Mouse (Mus musculus): ENCODE measurements around the gene Acsl4. TPM values are rescaled to one million over a fixed set of nuclear protein-coding genes. Genes with fewer than 3 reads are reported as not detected.

The Acsl4 gene
- total RNA-seq (2014; fragmentation: Nextera tagmentation): 176 and 184 TPM in 2 replicates
- 96.7 and 110 TPM in 2 replicates for total RNA-seq (2017)
- polyA plus RNA-seq (2012): 4.2 and 6.1 TPM in 2 replicates

DNA sequence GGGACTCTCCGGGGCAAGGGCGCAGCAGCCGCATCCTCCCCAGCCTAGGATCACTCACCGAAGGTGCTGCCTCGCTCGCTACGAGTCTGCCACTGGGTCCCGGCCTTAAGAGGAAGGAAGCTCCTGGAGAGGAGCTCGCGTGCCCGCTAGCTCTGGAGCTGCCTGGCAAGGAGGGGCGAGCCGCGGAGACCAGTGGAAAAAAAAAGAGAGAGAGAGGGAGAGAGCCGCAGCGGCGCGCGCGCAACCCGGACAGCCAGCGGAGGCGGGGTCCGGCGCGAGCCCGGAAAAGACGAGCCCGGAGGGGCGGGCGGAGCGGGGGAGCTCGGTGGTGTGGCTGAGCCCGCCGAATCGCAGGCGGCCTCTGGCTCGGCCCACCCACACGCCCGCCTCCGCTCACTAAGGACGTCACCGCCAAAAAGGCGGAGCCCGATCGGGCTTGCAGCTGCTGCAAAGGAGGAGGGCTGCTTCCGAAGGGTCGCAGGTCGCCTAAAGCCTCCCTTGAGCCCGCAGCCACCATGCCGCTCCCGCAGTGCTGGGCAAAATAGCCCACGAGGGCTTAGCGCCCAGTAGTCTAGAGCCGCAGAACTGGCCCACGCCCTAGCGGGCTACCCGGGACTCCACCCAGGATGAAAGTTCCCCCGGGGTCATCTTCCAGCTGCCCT, at the start of gene Acsl4:
Gene Acsl4, minus strand, starts transcription at position 289 of the 662 bp plus-strand sequence.
- ATAC-seq (ENCODE audit: extremely low read depth, insufficient number of reproducible peaks, low FRiP score, poor library complexity, severe bottlenecking) (peak; percentile 69), DNase-seq (ENCODE audit: low spot score) (peak; percentile 64)
- TF ChIP-seq POLR2AphosphoS5 (IDR thresholded peaks at IDR 0.05; ENCODE audit: insufficient replicate concordance, low read depth, low read length): no peak
- no peak for TF ChIP-seq CTCF (IDR thresholded peaks at IDR 0.05; ENCODE audit: low read depth, low read length)
- TF ChIP-seq GATA1 (IDR thresholded peaks at IDR 0.05; ENCODE audit: borderline replicate concordance, low read length): no peak
- no peak for TF ChIP-seq GATA2 (IDR thresholded peaks at IDR 0.05; ENCODE audit: borderline replicate concordance, low read depth, low read length)
- no peak for TF ChIP-seq TAL1 (conservative IDR thresholded peaks at IDR 0.05; ENCODE audit: low read depth, low read length)

DNA sequence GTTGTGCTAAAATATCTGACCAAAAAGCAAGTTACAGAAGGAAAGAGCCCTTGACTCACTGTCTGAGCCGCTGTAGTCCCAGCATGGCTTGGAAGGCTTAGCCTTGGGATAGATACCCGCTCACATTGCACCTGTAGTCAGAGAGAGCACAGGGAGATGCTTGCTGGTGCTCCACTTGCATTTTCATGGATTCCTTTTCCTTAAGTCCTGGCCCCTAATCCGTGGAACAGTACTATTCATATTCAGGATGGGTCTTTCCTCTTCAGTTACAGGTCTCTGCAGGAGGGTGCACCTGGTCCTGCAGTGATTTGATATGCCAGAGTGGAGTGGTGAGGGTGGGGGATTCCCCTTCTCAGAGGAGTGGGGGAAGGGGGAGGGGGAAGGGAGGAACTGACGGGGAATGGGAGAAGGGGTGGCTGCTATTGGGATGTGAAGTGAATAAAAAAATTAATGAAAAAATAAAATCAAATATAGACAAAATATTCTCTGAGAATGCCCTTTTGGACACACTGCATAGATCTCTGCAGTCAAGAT, 47.7 kb upstream of the Acsl4 start:
- ATAC-seq (ENCODE audit: extremely low read depth, insufficient number of reproducible peaks, low FRiP score, poor library complexity, severe bottlenecking): no peak
- Histone ChIP-seq H3K27me3 (ENCODE audit: insufficient read depth, low read length) (no peaks in the 10 kb centered on the region), H3K4me3 (ENCODE audit: low read depth, low read length) (no peak overlapping the region), H3K36me3 (replicated peaks) (no peaks in the 10 kb centered on the region), H3K4me1 (ENCODE audit: insufficient read depth, low read depth, low read length) (no peaks in the 10 kb centered on the region), H3K9me3 (replicated peaks) (no peaks in the 10 kb centered on the region)
- TF ChIP-seq CTCF (IDR thresholded peaks at IDR 0.05; ENCODE audit: low read depth, low read length): no peak
- TF ChIP-seq POLR2AphosphoS5 (IDR thresholded peaks at IDR 0.05; ENCODE audit: insufficient replicate concordance, low read depth, low read length): no peak
- TF ChIP-seq GATA2 (IDR thresholded peaks at IDR 0.05; ENCODE audit: borderline replicate concordance, low read depth, low read length): no peak
- no peak for TF ChIP-seq GATA1 (IDR thresholded peaks at IDR 0.05; ENCODE audit: borderline replicate concordance, low read length)
- TF ChIP-seq TAL1 (conservative IDR thresholded peaks at IDR 0.05; ENCODE audit: low read depth, low read length): no peak
- DNase-seq (ENCODE audit: low spot score): no peak

More for the DNA sequence above, at the start of gene Acsl4:
- H3K27me3 ChIP-seq (ENCODE audit: insufficient read depth, low read length): no peaks in the 10 kb centered on the region
- peak within 1 kb of the TSS; percentile 77 for H3K4me3 ChIP-seq (ENCODE audit: low read depth, low read length)
- peaks cover 18% of the 10 kb centered on the region for H3K4me1 ChIP-seq (ENCODE audit: insufficient read depth, low read depth, low read length)
- H3K36me3 ChIP-seq (replicated peaks): peaks cover 5% of the 10 kb centered on the region
- no peaks in the 10 kb centered on the region for H3K9me3 ChIP-seq (replicated peaks)

DNA sequence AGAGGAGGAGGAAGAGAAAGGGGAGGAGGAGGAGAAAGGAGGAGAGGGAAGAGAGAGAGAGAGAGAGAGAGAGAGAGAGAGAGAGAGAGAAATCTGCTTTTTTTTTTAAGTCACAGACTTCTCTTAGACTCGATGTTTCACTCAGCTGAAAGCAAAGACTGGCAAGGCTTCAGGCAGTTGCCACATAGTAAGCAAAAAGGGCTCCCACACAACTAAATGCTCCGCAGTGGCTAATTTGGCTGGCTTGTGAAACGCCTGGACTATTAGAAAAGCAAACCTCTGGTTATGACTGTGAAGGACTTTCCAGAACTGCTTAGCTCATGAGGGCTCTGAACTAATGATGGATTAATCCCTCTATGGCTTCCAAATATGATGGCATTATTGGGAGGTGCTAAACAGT, 42.5 kb upstream of the Acsl4 start:
- ATAC-seq (ENCODE audit: extremely low read depth, insufficient number of reproducible peaks, low FRiP score, poor library complexity, severe bottlenecking) (no peak), DNase-seq (ENCODE audit: low spot score) (no peak)
- Histone ChIP-seq H3K27me3 (ENCODE audit: insufficient read depth, low read length) (no peaks in the 10 kb centered on the region), H3K9me3 (replicated peaks) (no peaks in the 10 kb centered on the region), H3K4me3 (ENCODE audit: low read depth, low read length) (no peak overlapping the region), H3K36me3 (replicated peaks) (no peaks in the 10 kb centered on the region), H3K4me1 (ENCODE audit: insufficient read depth, low read depth, low read length) (no peaks in the 10 kb centered on the region)
- TF ChIP-seq GATA2 (IDR thresholded peaks at IDR 0.05; ENCODE audit: borderline replicate concordance, low read depth, low read length) (no peak), CTCF (IDR thresholded peaks at IDR 0.05; ENCODE audit: low read depth, low read length) (no peak), GATA1 (IDR thresholded peaks at IDR 0.05; ENCODE audit: borderline replicate concordance, low read length) (no peak), TAL1 (conservative IDR thresholded peaks at IDR 0.05; ENCODE audit: low read depth, low read length) (no peak), POLR2AphosphoS5 (IDR thresholded peaks at IDR 0.05; ENCODE audit: insufficient replicate concordance, low read depth, low read length) (no peak)

DNA sequence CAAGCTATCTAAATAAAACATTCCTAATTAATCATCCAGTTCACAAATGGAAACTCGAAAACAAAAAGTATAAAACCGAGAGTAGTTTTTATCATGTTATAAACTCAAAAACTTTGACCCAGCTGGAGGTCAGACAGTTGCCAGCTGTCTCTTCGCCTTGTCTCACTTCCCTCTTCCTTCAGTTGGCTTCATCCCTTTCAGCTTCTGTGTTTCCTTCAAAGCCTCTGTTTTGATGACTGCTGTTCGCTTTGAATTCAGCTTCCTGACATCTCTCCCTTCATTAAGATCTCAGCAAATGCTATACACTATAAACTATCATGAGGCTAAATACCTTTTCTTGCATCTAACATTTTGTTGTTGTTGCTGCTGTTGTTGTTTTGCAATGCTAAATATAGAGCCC, 36.8 kb upstream of the Acsl4 start:
- Histone ChIP-seq H3K27me3 (ENCODE audit: insufficient read depth, low read length) (no peaks in the 10 kb centered on the region), H3K4me3 (ENCODE audit: low read depth, low read length) (no peak overlapping the region), H3K36me3 (replicated peaks) (no peaks in the 10 kb centered on the region), H3K9me3 (replicated peaks) (no peaks in the 10 kb centered on the region), H3K4me1 (ENCODE audit: insufficient read depth, low read depth, low read length) (no peaks in the 10 kb centered on the region)
- no peak for DNase-seq (ENCODE audit: low spot score)
- TF ChIP-seq CTCF (IDR thresholded peaks at IDR 0.05; ENCODE audit: low read depth, low read length) (no peak), GATA1 (IDR thresholded peaks at IDR 0.05; ENCODE audit: borderline replicate concordance, low read length) (no peak), TAL1 (conservative IDR thresholded peaks at IDR 0.05; ENCODE audit: low read depth, low read length) (no peak), GATA2 (IDR thresholded peaks at IDR 0.05; ENCODE audit: borderline replicate concordance, low read depth, low read length) (no peak), POLR2AphosphoS5 (IDR thresholded peaks at IDR 0.05; ENCODE audit: insufficient replicate concordance, low read depth, low read length) (no peak)
- no peak for ATAC-seq (ENCODE audit: extremely low read depth, insufficient number of reproducible peaks, low FRiP score, poor library complexity, severe bottlenecking)

DNA sequence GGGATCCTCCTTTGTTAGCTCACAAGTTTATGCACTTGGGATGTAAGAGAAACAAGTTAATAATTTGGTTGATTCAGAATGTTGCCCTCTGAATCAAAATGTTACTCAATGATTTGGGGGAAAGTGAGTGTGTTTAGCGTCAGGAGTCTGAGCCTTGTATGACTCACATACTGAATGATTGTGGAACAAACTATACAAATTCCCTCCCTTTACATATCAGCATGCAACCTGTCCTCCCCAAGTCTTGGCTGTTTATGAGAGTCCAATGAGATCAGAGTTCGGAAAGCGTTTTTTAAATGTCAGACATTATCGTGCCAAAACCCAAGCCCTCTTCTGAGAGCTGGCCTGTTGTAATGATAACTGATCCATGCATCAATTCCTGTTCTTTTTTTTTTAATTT, 36.3 kb upstream of the Acsl4 start:
- TF ChIP-seq TAL1 (conservative IDR thresholded peaks at IDR 0.05; ENCODE audit: low read depth, low read length) (no peak), POLR2AphosphoS5 (IDR thresholded peaks at IDR 0.05; ENCODE audit: insufficient replicate concordance, low read depth, low read length) (no peak), GATA1 (IDR thresholded peaks at IDR 0.05; ENCODE audit: borderline replicate concordance, low read length) (no peak), GATA2 (IDR thresholded peaks at IDR 0.05; ENCODE audit: borderline replicate concordance, low read depth, low read length) (no peak), CTCF (IDR thresholded peaks at IDR 0.05; ENCODE audit: low read depth, low read length) (no peak)
- no peak for ATAC-seq (ENCODE audit: extremely low read depth, insufficient number of reproducible peaks, low FRiP score, poor library complexity, severe bottlenecking)

DNA sequence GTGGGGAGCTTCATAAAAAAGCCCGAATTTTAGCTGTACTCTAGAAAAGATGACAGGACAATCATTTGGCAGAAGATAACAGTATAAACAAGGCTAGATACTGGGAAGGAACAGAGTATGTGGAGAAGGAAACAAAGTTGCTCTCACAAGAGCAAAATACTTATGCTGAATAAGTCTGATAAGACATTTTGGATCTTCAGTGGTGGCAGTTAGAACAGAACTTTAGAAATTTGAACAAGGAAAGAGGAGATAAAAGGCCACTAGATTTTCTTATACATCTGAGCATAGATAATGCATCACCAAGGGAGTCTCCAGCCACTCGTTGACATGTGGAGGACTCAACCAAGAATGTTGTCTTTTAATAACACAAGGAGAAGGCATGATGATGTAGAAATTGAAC, 23.5 kb upstream of the Acsl4 start:
- H3K9me3 ChIP-seq (replicated peaks): no peaks in the 10 kb centered on the region
- ATAC-seq (ENCODE audit: extremely low read depth, insufficient number of reproducible peaks, low FRiP score, poor library complexity, severe bottlenecking): peak; percentile 63

More for the DNA sequence above, 36.3 kb upstream of the Acsl4 start:
- Histone ChIP-seq H3K27me3 (ENCODE audit: insufficient read depth, low read length) (no peaks in the 10 kb centered on the region), H3K36me3 (replicated peaks) (no peaks in the 10 kb centered on the region), H3K9me3 (replicated peaks) (no peaks in the 10 kb centered on the region), H3K4me1 (ENCODE audit: insufficient read depth, low read depth, low read length) (no peaks in the 10 kb centered on the region), H3K4me3 (ENCODE audit: low read depth, low read length) (no peak overlapping the region)
- DNase-seq (ENCODE audit: low spot score): no peak

More for the DNA sequence above, 23.5 kb upstream of the Acsl4 start:
- Histone ChIP-seq H3K4me3 (ENCODE audit: low read depth, low read length) (no peak overlapping the region), H3K36me3 (replicated peaks) (no peaks in the 10 kb centered on the region), H3K4me1 (ENCODE audit: insufficient read depth, low read depth, low read length) (peaks cover 19% of the 10 kb centered on the region; the same call in 1 of the 2 replicates), H3K27me3 (ENCODE audit: insufficient read depth, low read length) (no peaks in the 10 kb centered on the region)
- TF ChIP-seq GATA1 (IDR thresholded peaks at IDR 0.05; ENCODE audit: borderline replicate concordance, low read length) (no peak), POLR2AphosphoS5 (IDR thresholded peaks at IDR 0.05; ENCODE audit: insufficient replicate concordance, low read depth, low read length) (no peak), CTCF (IDR thresholded peaks at IDR 0.05; ENCODE audit: low read depth, low read length) (no peak), GATA2 (IDR thresholded peaks at IDR 0.05; ENCODE audit: borderline replicate concordance, low read depth, low read length) (no peak), TAL1 (conservative IDR thresholded peaks at IDR 0.05; ENCODE audit: low read depth, low read length) (peak; percentile 14; the same call in 1 of the 2 replicates)
- DNase-seq (ENCODE audit: low spot score): no peak

Measured in G1E (cell line).